Mouse (Mus musculus): Measurements from ENCODE around the gene Fam166b. TPM values are rescaled to one million over a fixed set of nuclear protein-coding genes. Genes with fewer than 3 reads are reported as not detected.

Gene Fam166b
- polyA plus RNA-seq, 1 experiment from 2014 or later, result 0.25 TPM

GRCm38 (mm10) chr4:43457124-43457523 is 28.2 kb upstream of the Fam166b start:
- no peak for ATAC-seq (ENCODE audit: insufficient number of reproducible peaks, insufficient read depth, low FRiP score, low read depth)
- Histone ChIP-seq H3K4me2 (replicated peaks; ENCODE audit: low read depth, low read length) (no peak overlapping the region), H3K36me3 (ENCODE audit: control insufficient read depth, insufficient read depth, low read length) (no peaks in the 10 kb centered on the region), H3K4me3 (ENCODE audit: low read depth, low read length) (no peak overlapping the region), H3K4me1 (ENCODE audit: control insufficient read depth, insufficient read depth, low read length) (peaks cover 12% of the 10 kb centered on the region; the same call in 1 of the 2 replicates), H3K9ac (replicated peaks; ENCODE audit: low read depth, low read length) (no peak overlapping the region), H3K9me3 (ENCODE audit: control insufficient read depth, low read depth, low read length) (no peaks in the 10 kb centered on the region), H3K27ac (ENCODE audit: low read length) (no peak overlapping the region), H3K27me3 (ENCODE audit: control insufficient read depth, insufficient read depth, low read length) (peaks cover 6% of the 10 kb centered on the region; the same call in 1 of the 2 replicates)
- WGBS, result 17% methylated on average over 8 of the region's 8 CpGs

GRCm38 (mm10) chr4:43456470-43456869 is 27.5 kb upstream of the Fam166b start:
- Histone ChIP-seq H3K9ac (replicated peaks; ENCODE audit: low read depth, low read length) (no peak overlapping the region), H3K27ac (ENCODE audit: low read length) (no peak overlapping the region), H3K4me2 (replicated peaks; ENCODE audit: low read depth, low read length) (no peak overlapping the region), H3K9me3 (ENCODE audit: control insufficient read depth, low read depth, low read length) (no peaks in the 10 kb centered on the region), H3K4me3 (ENCODE audit: low read depth, low read length) (no peak overlapping the region), H3K36me3 (ENCODE audit: control insufficient read depth, insufficient read depth, low read length) (no peaks in the 10 kb centered on the region), H3K4me1 (ENCODE audit: control insufficient read depth, insufficient read depth, low read length) (peaks cover 12% of the 10 kb centered on the region; the same call in 1 of the 2 replicates), H3K27me3 (ENCODE audit: control insufficient read depth, insufficient read depth, low read length) (peaks cover 6% of the 10 kb centered on the region; the same call in 1 of the 2 replicates)
- 25% methylated on average over 4 of the region's 4 CpGs for WGBS
- no peak for ATAC-seq (ENCODE audit: insufficient number of reproducible peaks, insufficient read depth, low FRiP score, low read depth)

- no peak within 1 kb of the TSS for H3K9ac ChIP-seq (replicated peaks; ENCODE audit: low read depth, low read length)
- peak within 1 kb of the TSS; percentile 36 for H3K4me2 ChIP-seq (replicated peaks; ENCODE audit: low read depth, low read length)
- 31% methylated on average over 20 of the region's 20 CpGs for WGBS
- H3K36me3 ChIP-seq (ENCODE audit: control insufficient read depth, insufficient read depth, low read length), result no peaks in the 10 kb centered on the region
- no peak within 1 kb of the TSS for H3K27ac ChIP-seq (ENCODE audit: low read length)
- H3K9me3 ChIP-seq (ENCODE audit: control insufficient read depth, low read depth, low read length), result no peaks in the 10 kb centered on the region
- H3K27me3 ChIP-seq (ENCODE audit: control insufficient read depth, insufficient read depth, low read length), result peaks cover 6% of the 10 kb centered on the region; the same call in 1 of the 2 replicates
- peak within 1 kb of the TSS; percentile 16; the same call in 1 of the 2 replicates for H3K4me3 ChIP-seq (ENCODE audit: low read depth, low read length)
- H3K4me1 ChIP-seq (ENCODE audit: control insufficient read depth, insufficient read depth, low read length), result peaks cover 12% of the 10 kb centered on the region; the same call in 1 of the 2 replicates
- no peak for ATAC-seq (ENCODE audit: insufficient number of reproducible peaks, insufficient read depth, low FRiP score, low read depth)
Measured at GRCm38 (mm10) chr4:43454041-43454836, 25.3 kb upstream of the Fam166b start, which contains the start of gene Cd72. Cd72 (minus strand) TSS chr4:43454628.

- Histone ChIP-seq H3K27ac (ENCODE audit: low read length) (no peak overlapping the region), H3K4me1 (ENCODE audit: control insufficient read depth, insufficient read depth, low read length) (peaks cover 12% of the 10 kb centered on the region; the same call in 1 of the 2 replicates), H3K27me3 (ENCODE audit: control insufficient read depth, insufficient read depth, low read length) (peaks cover 6% of the 10 kb centered on the region; the same call in 1 of the 2 replicates), H3K4me3 (ENCODE audit: low read depth, low read length) (peak overlapping the region; percentile 16; the same call in 1 of the 2 replicates), H3K4me2 (replicated peaks; ENCODE audit: low read depth, low read length) (peak overlapping the region; percentile 36), H3K9ac (replicated peaks; ENCODE audit: low read depth, low read length) (no peak overlapping the region), H3K9me3 (ENCODE audit: control insufficient read depth, low read depth, low read length) (no peaks in the 10 kb centered on the region), H3K36me3 (ENCODE audit: control insufficient read depth, insufficient read depth, low read length) (no peaks in the 10 kb centered on the region)
- ATAC-seq (ENCODE audit: insufficient number of reproducible peaks, insufficient read depth, low FRiP score, low read depth), result no peak
- WGBS, result 3% methylated on average over 18 of the region's 18 CpGs
Measured at GRCm38 (mm10) chr4:43453413-43453812, 24.5 kb upstream of the Fam166b start.

- Histone ChIP-seq H3K27me3 (ENCODE audit: control insufficient read depth, insufficient read depth, low read length) (peaks cover 6% of the 10 kb centered on the region; the same call in 1 of the 2 replicates), H3K36me3 (ENCODE audit: control insufficient read depth, insufficient read depth, low read length) (peaks cover 6% of the 10 kb centered on the region)
- 49% methylated on average over 11 of the region's 11 CpGs for WGBS
Measured at GRCm38 (mm10) chr4:43452315-43452714, 23.4 kb upstream of the Fam166b start.

GRCm38 (mm10) chr4:43448554-43448953 is 19.6 kb upstream of the Fam166b start:
- Histone ChIP-seq H3K4me2 (replicated peaks; ENCODE audit: low read depth, low read length) (no peak overlapping the region), H3K4me1 (ENCODE audit: control insufficient read depth, insufficient read depth, low read length) (peaks cover 11% of the 10 kb centered on the region), H3K36me3 (ENCODE audit: control insufficient read depth, insufficient read depth, low read length) (peaks cover 35% of the 10 kb centered on the region), H3K27ac (ENCODE audit: low read length) (no peak overlapping the region), H3K9ac (replicated peaks; ENCODE audit: low read depth, low read length) (no peak overlapping the region), H3K4me3 (ENCODE audit: low read depth, low read length) (no peak overlapping the region), H3K9me3 (ENCODE audit: control insufficient read depth, low read depth, low read length) (no peaks in the 10 kb centered on the region), H3K27me3 (ENCODE audit: control insufficient read depth, insufficient read depth, low read length) (no peaks in the 10 kb centered on the region)
- no peak for ATAC-seq (ENCODE audit: insufficient number of reproducible peaks, insufficient read depth, low FRiP score, low read depth)
- 85% methylated on average over 3 of the region's 3 CpGs for WGBS

More at GRCm38 (mm10) chr4:43452315-43452714, 23.4 kb upstream of the Fam166b start:
- Histone ChIP-seq H3K4me1 (ENCODE audit: control insufficient read depth, insufficient read depth, low read length) (peaks cover 12% of the 10 kb centered on the region; the same call in 1 of the 2 replicates), H3K27ac (ENCODE audit: low read length) (no peak overlapping the region), H3K9ac (replicated peaks; ENCODE audit: low read depth, low read length) (no peak overlapping the region), H3K4me3 (ENCODE audit: low read depth, low read length) (no peak overlapping the region), H3K4me2 (replicated peaks; ENCODE audit: low read depth, low read length) (no peak overlapping the region), H3K9me3 (ENCODE audit: control insufficient read depth, low read depth, low read length) (no peaks in the 10 kb centered on the region)
- no peak for ATAC-seq (ENCODE audit: insufficient number of reproducible peaks, insufficient read depth, low FRiP score, low read depth)

- no peak overlapping the region for H3K9ac ChIP-seq (replicated peaks; ENCODE audit: low read depth, low read length)
- peaks cover 8% of the 10 kb centered on the region for H3K4me1 ChIP-seq (ENCODE audit: control insufficient read depth, insufficient read depth, low read length)
- 88% methylated on average over 13 of the region's 13 CpGs for WGBS
- H3K4me2 ChIP-seq (replicated peaks; ENCODE audit: low read depth, low read length), result no peak overlapping the region
- no peak for ATAC-seq (ENCODE audit: insufficient number of reproducible peaks, insufficient read depth, low FRiP score, low read depth)
- peaks cover 35% of the 10 kb centered on the region for H3K36me3 ChIP-seq (ENCODE audit: control insufficient read depth, insufficient read depth, low read length)
- no peaks in the 10 kb centered on the region for H3K27me3 ChIP-seq (ENCODE audit: control insufficient read depth, insufficient read depth, low read length)
- H3K27ac ChIP-seq (ENCODE audit: low read length), result no peak overlapping the region
- no peak overlapping the region for H3K4me3 ChIP-seq (ENCODE audit: low read depth, low read length)
- no peaks in the 10 kb centered on the region for H3K9me3 ChIP-seq (ENCODE audit: control insufficient read depth, low read depth, low read length)
Measured at GRCm38 (mm10) chr4:43447251-43447650, 18.3 kb upstream of the Fam166b start.

GRCm38 (mm10) chr4:43443511-43443910 is 14.6 kb upstream of the Fam166b start:
- Histone ChIP-seq H3K36me3 (ENCODE audit: control insufficient read depth, insufficient read depth, low read length) (peaks cover 35% of the 10 kb centered on the region), H3K4me2 (replicated peaks; ENCODE audit: low read depth, low read length) (peak overlapping the region; percentile 97), H3K27ac (ENCODE audit: low read length) (peak overlapping the region; percentile 90), H3K4me3 (ENCODE audit: low read depth, low read length) (peak overlapping the region; percentile 87), H3K9ac (replicated peaks; ENCODE audit: low read depth, low read length) (peak overlapping the region; percentile 95), H3K9me3 (ENCODE audit: control insufficient read depth, low read depth, low read length) (no peaks in the 10 kb centered on the region), H3K27me3 (ENCODE audit: control insufficient read depth, insufficient read depth, low read length) (no peaks in the 10 kb centered on the region), H3K4me1 (ENCODE audit: control insufficient read depth, insufficient read depth, low read length) (peaks cover 8% of the 10 kb centered on the region)
- no peak for ATAC-seq (ENCODE audit: insufficient number of reproducible peaks, insufficient read depth, low FRiP score, low read depth)
- under 1% methylated on average over 24 of the region's 28 CpGs for WGBS
